Mouse (Mus musculus) heart, embryonic 11.5 days (tissue): Measurements from ENCODE around the gene Paqr9. TPM values are rescaled to one million over a fixed set of nuclear protein-coding genes. Genes with fewer than 3 reads are reported as not detected.

Experiments
- ATAC-seq: fragments of 200-750 bp; cut with Nextera tagmentation; replicated peaks from 2 replicates; pipeline ENCODE4 v1.8.0; 2017; ENCODE audit warnings: moderate library complexity; ENCODE audit not compliant: insufficient number of reproducible peaks, low FRiP score, low TSS enrichment
- H3K27ac ChIP-seq: fragments of 300-500 bp; sonication (generic); 2 replicates; pipeline ENCODE4 v1.5.1; 2014; ENCODE audit warnings: mild to moderate bottlenecking, low read depth, low read length
- H3K27me3 ChIP-seq: fragments of 300-500 bp; sonication (generic); 2 replicates; pipeline ENCODE4 v1.6.1; 2014; ENCODE audit warnings: mild to moderate bottlenecking, low read length, mixed read lengths; ENCODE audit not compliant: control insufficient read depth, insufficient read depth
- H3K36me3 ChIP-seq: fragments of 300-500 bp; sonication (generic); 2 replicates; pipeline ENCODE4 v1.6.1; 2014; ENCODE audit warnings: mild to moderate bottlenecking, low read length, moderate library complexity, mixed read lengths; ENCODE audit not compliant: control insufficient read depth, insufficient read depth
- H3K4me1 ChIP-seq: fragments of 300-500 bp; sonication (generic); 2 replicates; pipeline ENCODE4 v1.6.1; 2014; ENCODE audit warnings: low read length; ENCODE audit not compliant: control insufficient read depth, insufficient read depth
- H3K4me2 ChIP-seq: fragments of 300-500 bp; sonication (generic); 2 replicates; pipeline ENCODE4 v1.6.1; 2014; ENCODE audit warnings: mild to moderate bottlenecking, moderate library complexity
- H3K4me3 ChIP-seq: fragments of 300-500 bp; sonication (generic); 2 replicates; pipeline ENCODE4 v1.5.1; 2014; ENCODE audit warnings: low read depth, low read length
- H3K9ac ChIP-seq: fragments of 300-500 bp; sonication (generic); 2 replicates; pipeline ENCODE4 v1.6.1; 2014; ENCODE audit warnings: mild to moderate bottlenecking, low read depth, low read length, moderate library complexity
- H3K9me3 ChIP-seq: fragments of 300-500 bp; sonication (generic); replicated peaks from 2 replicates; pipeline ENCODE4 v1.6.1; 2016; ENCODE audit warnings: low read length; ENCODE audit not compliant: control insufficient read depth
- WGBS: fragments of 180-500 bp; shearing (Covaris S2); extraction: QIAGEN DNeasy Blood & Tissue Kit; methylation state at CpG from one replicate; pipeline ENCODE4 v1.1.7; 2014; ENCODE audit not compliant: insufficient replicate concordance; 5-methylcytosine and 5-hydroxymethylcytosine counted together
- polyA plus RNA-seq: library from polyadenylated mRNA; unstranded; fragments of >200 nt; fragmentation: Nextera tagmentation; extraction: Ambion mirVana; gene quantifications from 2 replicates; pipeline ENCODE4 v1.2.1, GENCODE M21; 2014

The Paqr9 gene
- polyA plus RNA-seq, 1 experiment from 2014 or later, result 0.86 TPM

GRCm38 (mm10) chr9:95521031-95521430 is 38.4 kb upstream of the Paqr9 start:
- Histone ChIP-seq H3K4me3 (no peak overlapping the region), H3K4me2 (no peak overlapping the region), H3K9ac (no peak overlapping the region), H3K27ac (no peak overlapping the region), H3K27me3 (no peaks in the 10 kb centered on the region), H3K36me3 (no peaks in the 10 kb centered on the region), H3K9me3 (no peaks in the 10 kb centered on the region), H3K4me1 (no peaks in the 10 kb centered on the region)
- WGBS, result 90% methylated on average over 8 of the region's 8 CpGs
- ATAC-seq, result no peak

DNA sequence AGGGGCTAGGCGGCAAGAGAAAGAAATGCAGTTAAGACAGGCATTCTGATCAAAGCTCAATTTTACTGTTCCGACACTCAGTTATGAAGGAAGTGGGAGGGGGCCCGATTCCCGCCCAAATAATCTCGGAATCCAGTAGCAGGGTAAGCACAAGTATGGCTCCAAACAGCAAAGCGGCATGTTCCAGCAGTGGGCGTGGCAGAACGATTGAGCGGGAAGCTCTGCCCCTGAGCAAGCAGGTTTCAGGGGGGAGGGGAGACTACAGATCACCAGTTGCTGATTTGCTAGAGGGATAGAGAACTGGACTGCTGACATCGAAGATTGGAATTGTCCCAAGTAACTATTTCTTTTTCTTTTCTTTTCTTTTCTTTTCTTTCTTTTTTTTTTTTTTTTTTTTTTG is 37.9 kb upstream of the Paqr9 start:
- no peak for ATAC-seq
- H3K4me2 ChIP-seq, result no peak overlapping the region
- WGBS, result 37% methylated on average over 10 of the region's 10 CpGs

DNA sequence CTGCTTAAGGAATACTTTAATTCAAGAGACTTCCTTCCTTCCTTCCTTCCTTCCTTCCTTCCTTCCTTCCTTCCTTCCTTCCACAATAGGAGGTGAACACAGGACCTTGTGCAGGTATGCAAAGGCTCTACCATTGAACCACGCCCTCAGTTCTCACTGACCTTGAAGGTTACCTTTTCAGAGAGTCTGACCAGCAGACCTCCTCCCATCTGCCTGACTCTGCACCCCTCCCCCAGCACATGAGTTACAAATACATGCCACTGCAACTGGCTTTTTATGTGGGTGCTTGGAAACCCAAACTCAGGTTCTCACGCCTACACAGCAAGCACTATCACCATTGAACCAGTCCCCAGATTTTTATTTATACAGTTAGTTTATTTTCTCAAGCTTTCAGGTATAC is 36.9 kb upstream of the Paqr9 start:
- Histone ChIP-seq H3K4me3 (no peak overlapping the region), H3K27ac (no peak overlapping the region), H3K4me2 (no peak overlapping the region), H3K9ac (no peak overlapping the region), H3K27me3 (no peaks in the 10 kb centered on the region), H3K4me1 (no peaks in the 10 kb centered on the region), H3K36me3 (no peaks in the 10 kb centered on the region), H3K9me3 (no peaks in the 10 kb centered on the region)
- WGBS, result 80% methylated on average over 2 of the region's 2 CpGs
- ATAC-seq, result no peak

More for the DNA sequence above, 37.9 kb upstream of the Paqr9 start:
- H3K4me3 ChIP-seq, result no peak overlapping the region
- no peak overlapping the region for H3K9ac ChIP-seq
- H3K27ac ChIP-seq, result no peak overlapping the region
- H3K9me3 ChIP-seq, result no peaks in the 10 kb centered on the region
- H3K27me3 ChIP-seq, result no peaks in the 10 kb centered on the region
- no peaks in the 10 kb centered on the region for H3K36me3 ChIP-seq
- H3K4me1 ChIP-seq, result no peaks in the 10 kb centered on the region

DNA sequence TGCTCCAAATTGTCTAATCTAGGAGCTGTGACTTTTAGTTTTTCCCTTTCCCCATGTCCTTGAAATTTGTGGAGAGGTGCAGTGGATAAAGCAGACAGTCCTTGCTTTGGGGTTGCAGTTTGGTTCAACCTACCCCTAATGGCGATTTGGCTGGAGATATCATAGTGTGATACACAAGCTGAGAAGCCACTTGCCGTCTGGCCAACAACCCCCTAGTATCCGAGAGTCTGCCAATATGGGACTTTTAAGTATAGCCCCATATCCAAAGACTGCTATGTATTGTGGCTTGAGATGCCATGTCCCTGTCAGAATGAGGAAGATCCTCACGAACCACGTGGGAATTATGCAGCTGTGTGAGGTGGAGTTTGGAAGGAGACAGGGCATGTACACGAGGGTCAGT is 34.1 kb upstream of the Paqr9 start:
- H3K9me3 ChIP-seq, result no peaks in the 10 kb centered on the region
- WGBS, result 80% methylated on average over 6 of the region's 6 CpGs
- ATAC-seq, result no peak
- H3K36me3 ChIP-seq, result no peaks in the 10 kb centered on the region
- H3K9ac ChIP-seq, result no peak overlapping the region
- H3K4me1 ChIP-seq, result no peaks in the 10 kb centered on the region
- no peak overlapping the region for H3K4me3 ChIP-seq
- no peaks in the 10 kb centered on the region for H3K27me3 ChIP-seq
- H3K27ac ChIP-seq, result no peak overlapping the region
- H3K4me2 ChIP-seq, result no peak overlapping the region

GRCm38 (mm10) chr9:95525961-95526360 is 33.5 kb upstream of the Paqr9 start:
- H3K4me2 ChIP-seq, result no peak overlapping the region
- no peak overlapping the region for H3K4me3 ChIP-seq
- H3K27ac ChIP-seq, result no peak overlapping the region
- no peaks in the 10 kb centered on the region for H3K36me3 ChIP-seq
- 0 out of 2 replicates have a peak, but pooled peaks have one; percentile 69 for ATAC-seq
- H3K4me1 ChIP-seq, result no peaks in the 10 kb centered on the region
- WGBS, result 9% methylated on average over 2 of the region's 2 CpGs
- no peaks in the 10 kb centered on the region for H3K9me3 ChIP-seq
- H3K9ac ChIP-seq, result no peak overlapping the region
- no peaks in the 10 kb centered on the region for H3K27me3 ChIP-seq

GRCm38 (mm10) chr9:95527676-95528075 is 31.8 kb upstream of the Paqr9 start:
- no peak overlapping the region for H3K9ac ChIP-seq
- H3K4me3 ChIP-seq, result no peak overlapping the region
- no peaks in the 10 kb centered on the region for H3K27me3 ChIP-seq
- no peak overlapping the region for H3K4me2 ChIP-seq
- H3K4me1 ChIP-seq, result no peaks in the 10 kb centered on the region
- no peaks in the 10 kb centered on the region for H3K9me3 ChIP-seq
- WGBS, result 12% methylated on average over 2 of the region's 2 CpGs
- ATAC-seq, result no peak
- no peak overlapping the region for H3K27ac ChIP-seq
- no peaks in the 10 kb centered on the region for H3K36me3 ChIP-seq

DNA sequence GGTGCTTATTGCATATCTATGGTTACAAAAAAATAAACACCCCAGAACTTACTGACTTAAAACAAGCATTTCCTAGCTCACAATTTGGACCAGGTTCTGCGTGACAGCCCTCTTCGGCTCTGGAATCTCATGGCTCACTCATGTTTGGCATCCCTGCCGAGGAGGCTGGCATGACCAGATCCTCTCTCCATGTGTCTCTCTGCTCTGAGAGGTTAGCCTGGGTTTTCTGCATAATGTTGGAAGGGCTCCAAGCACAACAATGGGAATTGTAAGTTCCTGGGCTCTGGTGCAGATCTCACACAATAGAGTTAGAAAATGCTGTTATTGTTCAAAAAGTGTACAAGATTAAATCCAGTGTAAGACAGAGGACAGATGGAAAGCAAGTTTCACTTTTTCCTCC is 28.3 kb upstream of the Paqr9 start:
- no peak overlapping the region for H3K27ac ChIP-seq
- no peaks in the 10 kb centered on the region for H3K36me3 ChIP-seq
- 63% methylated on average over 3 of the region's 3 CpGs for WGBS
- no peak overlapping the region for H3K9ac ChIP-seq
- H3K4me1 ChIP-seq, result no peaks in the 10 kb centered on the region
- H3K4me3 ChIP-seq, result no peak overlapping the region
- no peaks in the 10 kb centered on the region for H3K27me3 ChIP-seq
- no peaks in the 10 kb centered on the region for H3K9me3 ChIP-seq
- no peak for ATAC-seq
- H3K4me2 ChIP-seq, result no peak overlapping the region

DNA sequence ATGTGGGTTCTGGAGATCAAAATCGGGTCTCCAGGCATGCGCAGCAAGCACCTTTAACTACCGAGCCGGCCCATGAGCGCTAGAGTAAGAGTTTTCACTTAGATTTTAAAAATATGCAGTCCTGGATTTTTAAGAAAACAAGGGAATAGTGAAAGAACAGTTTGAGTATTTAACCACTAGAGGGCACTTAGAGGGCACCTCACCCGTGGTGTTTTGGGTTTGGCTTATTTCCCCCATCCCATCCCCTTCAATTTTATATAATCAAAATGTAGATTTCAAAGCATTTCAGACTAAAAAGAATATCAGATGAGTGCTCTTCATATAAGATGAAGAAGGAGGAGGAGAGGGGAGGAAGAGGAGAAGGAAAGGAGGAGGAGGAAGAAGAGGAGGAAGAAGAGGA is 25.6 kb upstream of the Paqr9 start:
- ATAC-seq, result no peak
- Histone ChIP-seq H3K27me3 (no peaks in the 10 kb centered on the region), H3K27ac (no peak overlapping the region), H3K9ac (no peak overlapping the region), H3K4me2 (no peak overlapping the region), H3K4me3 (no peak overlapping the region), H3K36me3 (no peaks in the 10 kb centered on the region), H3K9me3 (no peaks in the 10 kb centered on the region), H3K4me1 (no peaks in the 10 kb centered on the region)
- WGBS, result 34% methylated on average over 6 of the region's 6 CpGs

DNA sequence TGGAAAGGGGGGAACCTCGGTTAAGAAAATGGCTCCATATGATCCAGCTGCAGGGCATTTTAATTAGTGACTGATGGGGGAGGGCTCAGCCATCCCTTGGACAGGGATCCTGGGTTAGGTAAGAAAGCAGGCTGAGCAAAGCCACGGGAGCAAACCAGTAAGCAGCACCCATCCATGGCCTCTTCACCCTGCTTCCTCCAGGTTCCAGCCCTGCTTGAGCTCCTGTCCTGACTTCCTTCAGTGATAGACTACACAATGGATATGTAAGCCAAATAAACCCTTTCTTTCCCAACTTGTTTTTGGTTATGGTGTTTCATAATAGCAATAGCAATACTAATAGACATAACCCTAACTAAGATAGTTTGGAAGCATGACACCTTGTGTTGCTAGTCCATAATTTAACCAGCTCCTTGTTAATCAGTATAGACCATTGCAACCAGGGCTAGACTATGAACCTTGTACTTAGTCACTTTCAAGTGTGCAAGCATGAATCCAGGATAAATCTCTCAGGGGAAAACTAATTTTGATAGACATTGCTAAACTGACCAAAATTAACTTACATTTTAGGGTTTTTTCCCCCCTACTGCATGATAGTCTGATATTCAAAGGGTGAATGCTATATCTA is 20.2 kb upstream of the Paqr9 start:
- H3K9me3 ChIP-seq, result no peaks in the 10 kb centered on the region
- H3K4me3 ChIP-seq, result no peak overlapping the region
- ATAC-seq, result no peak
- H3K27ac ChIP-seq, result no peak overlapping the region
- no peak overlapping the region for H3K9ac ChIP-seq
- H3K4me2 ChIP-seq, result no peak overlapping the region
- H3K4me1 ChIP-seq, result no peaks in the 10 kb centered on the region
- no peaks in the 10 kb centered on the region for H3K27me3 ChIP-seq
- WGBS, result 45% methylated on average over 2 of the region's 2 CpGs
- no peaks in the 10 kb centered on the region for H3K36me3 ChIP-seq
